Mouse (Mus musculus): Measurements from ENCODE around the gene Meis3.

DNA sequence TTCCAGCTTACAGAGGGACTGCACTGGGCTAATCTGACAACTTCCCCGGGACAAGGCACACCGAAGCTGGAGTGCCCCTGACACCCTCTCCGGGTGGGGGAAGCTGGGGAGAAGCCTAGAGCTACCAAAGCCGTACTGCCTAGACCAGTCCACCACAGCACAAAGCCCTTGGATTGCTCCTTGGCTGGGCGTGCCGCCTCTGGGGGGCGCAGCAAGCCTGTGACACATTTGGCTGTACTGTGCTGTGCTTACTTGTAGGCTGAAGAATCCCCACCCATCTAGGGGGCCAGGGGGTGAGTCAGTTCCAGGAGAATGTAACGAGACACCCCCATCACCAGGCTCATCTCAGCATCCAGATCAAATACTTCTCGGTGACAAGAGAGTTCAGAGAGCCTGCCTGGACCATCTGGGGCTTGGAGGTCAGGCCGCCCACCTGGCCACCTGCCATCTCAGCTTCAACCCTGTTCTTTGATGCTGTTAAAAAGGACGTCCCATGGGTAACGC lies 36.0 kb downstream of the Meis3 start:
- no peak for TF ChIP-seq POLR2A (IDR thresholded peaks at IDR 0.05; ENCODE audit: insufficient read depth, low read length)
- TF ChIP-seq CTCF (IDR thresholded peaks at IDR 0.05; ENCODE audit: low read depth, low read length) = peak; percentile 56
